Mouse (Mus musculus) gastrocnemius, postnatal 10 days (tissue): ENCODE measurements around the gene Unc79. TPM values are rescaled to one million over a fixed set of nuclear protein-coding genes. Genes with fewer than 3 reads are reported as not detected.
A peak's percentile ranks its signal among the peaks of the same experiment; 100 is the strongest.

Source experiments
- DNase-seq: peaks from one replicate; pipeline ENCODE4 v3.0.0; 2021; ENCODE audit warnings: mixed read lengths
- long read RNA-seq, 2 experiments: library from polyadenylated mRNA; stranded (forward); transcript quantifications; one replicate each; pipeline ENCODE4 v2.0.0; 2021
- total RNA-seq, 2 experiments: library from RNA; stranded (reverse); gene quantifications; 2 replicates each; pipeline ENCODE4 v1.2.3; 2021

Unc79 gene
- under 1 TPM; 0.12 to 0.16 TPM for total RNA-seq
- long read RNA-seq, experiment 1, result 0 reads
- long read RNA-seq, experiment 2, result 0 reads

DNA sequence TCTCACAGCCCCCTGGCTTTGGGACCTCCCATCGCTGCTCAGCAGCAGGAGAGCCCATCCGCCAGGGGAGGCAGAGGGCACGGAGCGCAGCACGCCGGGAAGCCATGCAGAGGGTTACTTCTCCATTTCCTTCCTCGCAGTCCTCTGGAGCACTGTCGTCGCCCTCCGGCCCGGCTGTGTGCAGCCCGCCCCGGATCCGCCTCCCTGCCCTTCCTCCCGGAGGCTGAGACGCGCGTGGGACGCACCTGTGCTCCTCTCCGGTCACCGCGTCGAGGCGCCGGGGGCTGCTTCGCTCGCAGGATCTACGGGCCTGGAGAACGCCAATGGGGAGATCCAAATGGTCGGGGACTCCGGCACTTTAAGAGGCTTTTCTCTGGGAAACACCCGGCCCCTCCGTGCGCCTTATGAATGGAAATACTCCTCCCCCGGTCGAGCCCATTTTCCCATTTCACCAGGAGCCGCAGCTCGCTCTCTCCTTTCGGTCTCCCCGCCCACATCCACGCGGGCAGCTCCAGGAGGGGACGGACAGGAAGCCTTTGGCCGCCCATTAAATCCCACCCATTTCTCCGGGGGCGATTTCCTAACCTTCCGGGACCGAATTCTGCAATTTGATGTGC is at the start of gene Unc79:
TSS of gene Unc79 (plus strand) at position 82 of the 617 bp plus-strand sequence.
- DNase-seq, result peak; percentile 12

DNA sequence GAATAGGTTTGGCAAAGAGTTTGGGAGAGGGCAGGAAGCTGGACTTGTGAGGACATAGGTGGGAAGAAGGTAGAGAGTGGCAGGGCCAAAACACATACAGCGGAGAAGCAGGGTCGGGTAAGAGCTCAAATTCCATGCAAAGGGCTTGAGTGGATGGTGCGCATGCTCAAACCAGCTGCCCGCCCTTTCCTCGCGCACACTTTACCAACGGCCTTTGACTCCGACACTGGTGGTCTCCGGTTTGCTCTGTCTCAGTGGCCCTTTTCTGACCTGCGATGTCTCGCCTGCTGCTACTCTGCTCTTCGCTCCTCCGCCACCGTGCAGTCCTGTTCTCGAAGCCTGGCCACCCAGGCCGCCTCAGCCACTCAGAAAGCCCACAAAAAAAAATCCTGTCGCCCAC is 49.6 kb upstream of the Unc79 start, which contains the start of gene Cox8c:
TSS of gene Cox8c (plus strand) at position 226 of the 400 bp plus-strand sequence.
- no peak for DNase-seq

DNA sequence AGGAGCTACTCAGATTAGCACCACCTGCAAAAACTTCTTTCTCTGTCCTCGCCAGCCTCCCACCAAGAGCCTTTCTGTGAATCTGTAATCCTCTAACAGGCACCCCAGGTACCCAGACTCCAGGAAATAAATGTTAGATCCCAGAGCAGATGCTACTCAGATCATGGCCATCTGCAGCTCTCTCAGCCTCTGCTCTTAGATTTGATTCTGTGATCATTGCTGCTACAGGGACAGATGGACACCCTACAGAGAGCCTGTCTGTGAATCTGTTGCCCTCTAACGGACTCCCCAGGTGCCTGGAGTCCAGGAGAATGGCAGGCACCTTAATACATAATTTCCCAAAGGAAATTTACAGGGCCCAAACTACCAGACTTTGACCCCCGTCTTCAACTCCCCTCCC is 40.5 kb upstream of the Unc79 start:
- no peak for DNase-seq

DNA sequence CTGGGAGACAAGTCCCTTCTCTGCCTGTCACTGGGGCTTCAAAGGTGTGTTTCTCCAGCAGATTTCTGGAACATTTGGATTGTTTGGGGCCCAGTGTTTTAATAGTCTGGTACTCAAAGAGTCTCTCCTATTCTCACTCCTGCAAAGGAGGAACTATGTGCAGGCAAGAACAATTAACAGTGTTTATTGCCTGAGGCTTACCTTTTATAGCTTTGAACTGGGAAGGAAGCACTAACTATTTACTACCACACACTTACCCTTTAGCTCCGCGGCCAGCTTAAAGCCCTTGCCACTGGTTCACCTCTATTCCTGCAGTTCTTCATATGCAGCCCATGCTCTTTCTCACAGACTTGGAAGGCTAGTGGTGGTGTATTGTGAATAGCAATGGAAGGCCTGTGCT is 32.6 kb upstream of the Unc79 start:
- no peak for DNase-seq

DNA sequence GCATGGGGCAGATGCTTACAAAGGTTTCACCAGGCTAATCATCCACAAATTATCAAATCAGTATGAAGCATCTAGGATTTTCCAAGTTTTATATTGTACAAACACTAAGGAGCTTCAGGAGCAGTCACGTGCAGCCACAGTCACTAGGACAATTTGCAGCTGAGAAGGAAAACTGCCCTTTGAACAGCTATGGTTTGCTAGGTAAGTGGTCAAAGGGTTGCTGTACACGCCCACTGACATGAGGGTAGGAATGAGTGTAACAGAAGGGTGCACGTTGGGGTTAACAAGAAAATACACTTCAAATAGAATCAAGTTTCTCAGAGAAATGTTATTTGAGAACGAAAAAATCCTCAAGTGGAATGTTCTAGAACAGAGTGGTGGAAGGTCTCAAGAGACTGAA is 18.9 kb upstream of the Unc79 start:
- DNase-seq, result no peak

DNA sequence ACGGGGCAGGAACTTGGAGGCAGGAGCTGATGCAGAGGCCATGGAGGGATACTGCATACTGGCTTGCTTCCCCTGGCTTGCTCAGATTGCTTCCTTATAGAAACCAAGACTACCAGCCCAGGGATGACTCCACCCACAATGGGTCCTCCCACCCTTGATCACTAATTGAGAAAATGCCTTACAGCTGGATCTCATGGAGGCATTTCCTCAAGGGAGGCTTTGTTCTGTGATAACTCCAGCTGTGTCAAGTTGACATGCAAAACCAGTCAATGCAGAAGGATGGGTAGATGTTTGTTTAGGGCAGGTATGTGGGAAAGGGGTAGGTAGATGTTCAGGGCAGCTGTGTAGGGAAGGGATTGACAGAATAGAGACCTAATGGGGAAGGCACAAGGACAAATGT is 18.3 kb upstream of the Unc79 start:
- DNase-seq, result no peak

DNA sequence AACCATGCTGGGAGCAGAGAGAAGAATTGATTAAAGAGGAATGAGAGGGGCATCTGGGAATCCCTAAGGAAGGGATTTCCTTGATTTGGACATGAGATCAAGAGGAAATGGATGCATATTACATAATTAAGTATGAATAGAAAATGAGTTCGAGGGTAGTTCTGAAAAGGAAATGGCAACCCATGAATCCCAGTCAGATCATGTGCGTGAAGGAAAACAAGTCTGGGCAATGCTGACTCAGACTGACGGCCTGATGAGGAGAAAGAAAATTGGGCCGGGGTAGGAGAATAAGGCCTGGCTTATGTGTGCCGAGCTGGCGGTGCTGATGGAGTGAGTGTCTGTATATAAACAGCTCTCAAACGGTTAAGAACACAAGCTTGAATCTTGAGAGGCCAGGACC is 17.9 kb upstream of the Unc79 start:
- DNase-seq, result no peak

DNA sequence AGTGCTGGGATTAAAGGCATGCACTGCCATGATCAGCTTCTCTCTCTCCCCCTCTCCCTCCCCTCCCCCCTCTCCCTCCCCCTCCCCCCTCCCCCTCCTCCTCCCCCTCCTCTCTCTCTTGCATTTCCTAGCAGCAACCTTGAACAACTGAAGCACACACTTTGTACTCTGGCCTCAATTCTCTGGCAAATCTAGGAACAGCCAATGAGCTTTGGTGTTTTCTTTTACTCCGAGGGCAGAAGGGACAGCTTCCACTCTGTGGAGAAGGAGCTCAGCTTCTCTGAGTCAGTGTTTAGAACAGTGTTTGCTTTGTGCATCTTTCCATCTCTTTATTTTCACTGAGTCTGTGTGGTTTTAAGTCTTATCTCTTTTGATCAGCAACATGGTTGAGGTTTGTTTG is 12.8 kb upstream of the Unc79 start:
- DNase-seq, result no peak

DNA sequence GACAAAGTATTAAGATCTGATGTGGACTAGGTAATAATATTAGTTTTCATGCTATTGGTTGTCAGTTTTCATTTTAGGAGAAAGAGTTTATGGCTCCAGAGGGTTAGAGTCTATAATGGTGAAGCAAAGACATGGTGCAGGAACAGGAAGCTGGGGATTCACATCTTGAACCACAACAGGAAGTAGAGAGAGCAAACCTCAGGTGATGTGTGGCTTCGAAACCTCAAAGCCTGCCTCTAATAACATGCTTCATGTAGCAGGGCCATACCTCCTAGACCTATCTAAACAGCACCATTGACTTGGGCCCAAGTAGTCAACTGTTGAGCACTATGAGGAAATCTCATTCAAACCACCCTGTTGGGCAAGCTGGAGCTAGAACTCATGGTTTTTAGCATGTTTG is 3.1 kb upstream of the Unc79 start:
- no peak for DNase-seq

DNA sequence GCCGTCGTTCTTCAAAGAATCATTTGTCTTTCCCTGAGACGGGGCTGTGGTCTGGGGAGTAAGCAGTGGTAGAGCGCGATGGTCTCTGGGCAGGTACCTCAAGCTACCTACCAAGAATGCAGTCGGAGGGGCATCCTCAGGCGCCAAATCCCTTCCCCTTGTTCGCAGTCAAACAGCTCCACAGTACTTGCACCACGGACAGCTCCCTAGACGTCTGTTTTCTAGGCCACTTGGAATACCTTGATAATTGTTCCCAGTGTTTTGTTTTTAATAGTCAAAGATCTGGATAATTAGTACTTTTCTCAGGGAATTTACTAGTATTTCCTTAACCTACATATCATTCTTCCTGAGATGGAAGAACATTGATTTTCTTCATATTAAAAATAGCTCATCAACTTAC is 833 bp upstream of the Unc79 start:
- no peak for DNase-seq

DNA sequence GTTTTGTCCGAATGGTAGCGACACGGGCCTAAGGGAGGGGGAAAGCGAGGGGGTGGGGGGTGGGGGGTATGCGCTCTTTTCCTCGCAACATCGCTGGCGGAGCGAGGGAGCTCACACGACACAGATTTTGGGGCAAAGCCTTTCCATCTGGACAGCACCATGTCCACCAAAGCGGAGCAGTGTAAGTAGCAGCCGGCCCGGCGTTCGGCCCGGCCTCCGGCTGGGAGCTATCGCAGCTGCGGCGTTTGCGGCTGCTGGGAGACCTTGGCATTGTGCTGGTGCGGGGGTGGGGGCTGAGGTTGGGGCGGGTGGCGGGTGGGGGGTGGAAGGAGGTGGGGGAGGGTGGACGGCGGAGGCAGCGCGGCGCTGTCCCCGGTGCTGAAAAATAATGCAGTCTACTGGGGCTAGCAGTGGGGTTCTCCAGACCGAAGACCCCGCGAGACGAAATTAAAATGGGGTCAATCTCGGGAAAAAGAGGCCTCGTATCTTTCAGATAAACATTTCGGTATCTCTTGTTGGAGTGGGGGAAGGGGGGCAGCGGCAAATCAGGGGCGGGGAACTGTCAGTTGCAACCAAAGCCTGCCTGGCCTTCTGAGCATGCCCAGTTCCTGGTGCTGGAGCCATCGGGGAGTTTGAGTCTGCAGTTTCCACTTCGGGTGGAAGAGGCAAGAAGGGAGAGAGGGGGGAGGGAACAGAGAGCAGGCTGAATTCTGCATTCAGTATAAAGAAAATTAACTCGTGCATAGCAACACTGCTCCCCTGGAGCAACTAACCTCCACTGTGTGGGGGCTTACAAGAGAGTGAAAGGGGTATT is 943 bp downstream of the Unc79 start:
- DNase-seq, result peak; percentile 65

DNA sequence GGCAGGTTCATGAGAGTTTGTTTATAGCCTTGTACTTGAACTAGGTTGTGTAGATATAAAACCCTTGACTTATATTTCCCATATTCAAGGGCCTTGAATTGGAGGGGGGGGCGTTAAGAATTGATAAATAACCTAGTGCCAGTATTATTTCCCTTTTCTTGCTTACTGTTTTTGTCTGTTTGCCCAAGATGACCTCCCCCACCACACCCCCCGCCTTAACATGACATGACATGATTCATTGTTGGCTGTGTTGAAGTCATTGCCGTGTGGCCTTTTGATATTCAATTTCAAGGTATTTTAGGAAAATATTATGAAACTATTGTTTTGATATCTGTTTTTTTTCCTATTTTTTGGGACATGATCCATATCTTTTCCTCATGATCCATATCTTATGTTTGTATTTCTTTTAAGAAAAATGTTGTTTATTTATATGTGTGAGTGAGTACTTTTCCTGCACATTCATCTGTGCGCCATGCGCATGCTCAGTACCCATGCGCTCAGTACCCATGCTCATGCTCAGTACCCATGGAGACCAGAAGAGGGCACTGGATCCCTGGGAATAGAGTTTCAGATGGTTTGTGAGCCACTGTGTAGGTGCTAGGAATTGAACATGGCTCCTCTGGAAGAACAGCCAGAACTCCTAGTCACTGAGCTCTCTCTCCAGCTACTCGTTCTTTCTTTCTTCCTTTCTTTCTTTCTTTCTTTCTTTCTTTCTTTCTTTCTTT is 11.6 kb downstream of the Unc79 start:
- no peak for DNase-seq

DNA sequence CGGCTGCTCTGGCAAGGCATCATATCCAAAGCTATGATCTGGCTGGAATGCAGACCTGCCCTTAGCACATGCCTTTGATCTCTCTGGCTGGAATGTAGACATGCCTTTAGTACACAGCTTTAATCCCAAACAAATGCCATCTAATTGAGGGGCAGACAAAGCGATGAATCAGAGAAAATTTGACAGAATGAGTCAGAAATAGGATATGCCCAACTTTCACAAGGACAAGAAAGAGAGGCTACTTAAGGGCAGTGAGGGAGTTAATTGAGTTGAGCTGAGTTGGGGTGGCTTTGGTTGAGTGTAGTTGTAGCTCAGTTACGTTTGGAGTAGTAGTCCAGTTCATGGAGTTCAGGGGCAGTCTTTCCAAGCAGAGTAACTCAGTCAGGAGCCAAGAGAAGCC is 12.4 kb downstream of the Unc79 start:
- no peak for DNase-seq

DNA sequence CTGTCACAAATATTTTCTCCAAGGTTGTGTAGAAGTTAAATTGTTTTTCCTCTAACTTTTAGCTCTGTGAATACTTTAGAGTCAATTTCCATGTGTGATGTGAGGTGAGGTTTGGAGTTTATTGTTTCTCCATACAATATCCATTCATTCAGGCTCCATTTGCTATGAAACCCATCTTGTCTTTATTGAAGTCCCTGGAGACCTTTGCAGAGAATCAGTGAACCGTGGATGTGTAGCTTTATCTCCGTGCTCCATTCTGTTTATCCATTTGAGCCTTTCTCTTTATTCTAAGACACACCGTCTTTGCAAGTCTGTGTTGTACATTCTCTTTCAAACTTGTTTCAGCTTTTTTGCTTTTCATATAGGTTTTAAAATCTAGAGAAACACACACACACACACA is 15.8 kb downstream of the Unc79 start:
- no peak for DNase-seq

DNA sequence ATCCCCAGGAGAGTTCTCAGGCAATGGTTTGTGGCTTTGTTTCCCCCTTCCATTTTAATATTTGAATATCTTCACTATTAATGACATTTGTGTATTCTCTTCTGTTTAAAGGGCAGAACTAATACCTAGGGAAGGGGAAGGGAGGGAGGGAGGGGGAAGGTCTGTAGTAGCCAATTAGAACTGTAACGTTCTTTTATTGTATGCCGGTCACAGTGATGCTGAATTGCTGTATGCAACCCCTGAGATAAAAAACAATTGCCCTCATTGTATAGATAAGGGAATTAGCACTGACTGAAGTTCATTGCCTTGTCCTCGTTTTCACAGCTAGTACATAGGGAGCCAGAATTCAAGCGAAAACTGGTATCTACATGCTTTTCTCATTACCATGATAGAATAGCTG is 31.9 kb downstream of the Unc79 start:
- no peak for DNase-seq

DNA sequence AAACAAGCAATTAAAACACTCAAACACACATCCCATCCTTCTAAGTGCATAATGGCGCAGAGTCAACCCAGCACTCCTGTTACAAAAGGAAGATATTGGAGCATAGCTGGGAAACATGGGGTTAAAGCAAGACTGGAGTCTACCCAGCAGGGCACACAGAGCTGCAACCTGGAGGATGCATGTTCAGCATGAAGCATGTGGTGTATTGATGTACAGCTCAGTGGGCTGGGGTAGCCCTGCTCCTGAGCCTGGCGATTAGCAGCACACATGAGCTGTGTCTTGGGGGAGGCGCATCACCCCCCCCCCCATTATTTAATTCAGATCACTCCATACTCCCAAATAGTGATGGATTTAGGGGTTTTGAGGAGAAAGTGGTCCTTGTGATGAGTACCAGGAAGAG is 32.9 kb downstream of the Unc79 start:
- no peak for DNase-seq

DNA sequence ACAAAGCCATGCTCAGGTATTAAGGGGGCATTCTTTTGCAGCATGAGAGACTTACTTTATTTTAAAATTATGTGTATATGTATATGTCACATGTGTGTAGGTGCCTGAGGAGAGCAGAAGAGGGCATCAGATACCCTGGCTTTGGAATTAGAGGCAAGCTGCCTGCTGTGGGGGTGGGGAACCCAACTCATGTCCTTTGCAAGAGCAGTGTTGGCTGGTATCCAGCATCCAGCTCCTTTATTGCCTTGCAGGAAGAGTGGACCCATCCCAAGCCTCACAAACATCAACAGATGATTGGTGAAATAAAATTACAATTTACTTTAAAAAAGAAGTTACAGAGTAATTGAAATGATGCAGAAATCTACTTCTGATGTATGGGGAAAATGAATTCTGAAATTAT is 36.7 kb downstream of the Unc79 start:
- DNase-seq, result no peak

DNA sequence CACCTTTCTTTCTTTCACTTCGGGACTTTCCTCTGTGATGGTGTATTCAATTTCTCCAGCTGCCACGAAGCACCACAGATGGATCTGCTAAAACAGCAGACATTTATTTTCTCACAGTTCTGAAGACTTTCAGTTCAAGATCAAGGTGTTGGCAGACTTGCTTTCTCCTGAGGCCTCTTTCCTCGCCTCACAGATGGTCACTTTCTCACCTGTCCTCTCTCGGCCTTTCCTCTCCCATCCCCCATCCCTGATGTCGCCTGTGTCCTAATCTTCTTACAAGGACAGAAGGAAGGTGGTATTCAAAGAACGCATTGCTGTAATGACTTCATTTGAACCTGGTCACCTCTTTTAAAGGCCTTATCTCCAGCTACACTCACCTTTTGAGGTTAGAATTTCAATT is 39.1 kb downstream of the Unc79 start:
- DNase-seq, result no peak

DNA sequence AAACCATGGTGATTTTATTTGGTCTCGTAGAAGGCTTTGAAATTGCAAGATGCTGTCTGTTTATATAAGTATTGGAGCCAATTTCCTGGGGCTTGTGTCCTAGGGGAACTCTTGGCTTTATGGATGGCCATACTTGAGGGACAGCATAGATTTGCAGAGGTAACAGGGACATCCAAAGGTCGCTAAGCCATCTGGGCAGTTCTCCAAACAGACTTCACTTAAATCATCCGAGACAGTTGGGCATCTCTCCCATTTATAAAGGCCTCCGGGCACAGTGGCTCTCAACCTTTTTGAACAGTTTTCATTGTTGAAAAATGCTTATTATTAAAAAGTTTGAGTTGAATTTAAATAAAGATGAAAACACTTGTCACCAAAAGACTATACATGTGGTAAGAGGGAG is 59.8 kb downstream of the Unc79 start:
- DNase-seq, result no peak

DNA sequence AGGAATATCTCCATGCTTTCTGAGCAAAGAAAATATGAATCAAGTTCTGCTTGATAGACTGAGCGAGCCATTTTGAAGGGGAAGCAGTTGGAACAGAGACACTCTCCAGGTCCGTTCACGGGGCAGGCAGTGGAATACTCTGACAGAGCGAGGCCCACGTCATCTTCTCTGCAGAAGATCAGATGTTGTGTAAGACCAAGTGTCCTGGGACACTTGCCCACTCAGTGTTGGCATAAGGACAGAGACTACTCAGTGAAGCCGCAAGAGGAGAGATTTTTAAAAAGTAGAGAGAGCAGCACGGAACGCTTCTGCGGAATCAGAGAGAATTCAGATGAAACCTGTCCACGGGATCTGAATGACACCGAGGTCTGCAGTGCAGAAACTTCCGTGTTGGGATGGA is 69.5 kb downstream of the Unc79 start:
- no peak for DNase-seq

DNA sequence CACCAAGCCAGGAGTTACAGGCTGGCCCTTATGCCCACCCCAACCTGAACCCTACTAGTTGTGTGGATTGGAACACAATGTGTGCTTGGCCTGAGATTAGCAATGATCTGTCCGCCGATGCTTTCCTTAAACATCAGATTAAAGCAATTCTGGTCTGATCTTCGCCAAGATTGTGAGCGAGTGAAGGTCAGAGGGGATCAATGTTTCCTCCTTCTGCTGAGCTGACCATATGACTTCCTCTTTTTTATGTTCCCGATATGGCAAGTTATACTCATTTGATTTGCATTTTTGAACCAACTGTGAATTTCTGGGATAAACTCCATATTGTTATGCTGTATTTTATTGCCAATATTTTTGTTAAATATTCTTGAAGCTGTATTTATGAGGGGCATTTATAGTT is 88.0 kb downstream of the Unc79 start:
- DNase-seq, result no peak

DNA sequence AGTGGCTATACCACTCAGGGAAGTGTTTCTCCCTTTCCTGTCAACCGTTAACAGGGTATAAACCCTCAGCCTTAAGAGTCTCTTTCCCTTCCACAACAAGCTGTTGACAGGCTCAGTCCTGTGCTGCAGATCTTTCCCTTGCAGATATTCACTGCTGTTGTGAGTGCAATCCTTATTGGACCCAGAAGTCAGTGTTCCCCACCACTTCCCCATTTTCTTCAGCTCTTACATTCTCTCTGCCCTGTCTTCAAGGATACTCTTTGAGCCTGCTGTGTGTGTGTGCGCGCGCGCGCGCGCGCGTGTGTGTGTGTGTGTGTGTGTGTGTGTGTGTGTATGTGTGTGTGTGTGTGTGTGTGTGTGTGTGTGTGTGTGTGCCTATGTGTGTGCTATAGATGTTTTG is 90.7 kb downstream of the Unc79 start:
- DNase-seq, result no peak

DNA sequence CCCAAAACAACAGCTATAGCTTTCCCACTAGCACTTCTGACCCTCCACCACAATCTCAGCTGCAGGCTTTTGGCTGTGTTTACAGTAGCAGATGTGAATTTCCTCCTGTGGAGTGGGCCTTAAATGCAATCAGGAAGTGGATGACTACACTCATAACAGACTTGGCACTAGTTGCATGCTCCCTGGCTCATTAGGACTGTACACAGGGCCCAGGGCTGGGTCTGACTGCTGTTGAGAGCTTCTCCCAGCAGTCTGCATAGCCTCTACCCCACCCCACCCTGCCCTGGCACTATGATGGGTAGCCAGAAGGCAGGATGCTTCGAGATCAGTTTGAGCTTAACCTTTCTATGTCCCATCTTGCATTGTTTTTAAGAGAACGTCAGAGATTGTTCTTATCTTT is 91.5 kb downstream of the Unc79 start:
- DNase-seq, result no peak
